Mouse (Mus musculus): Measurements from ENCODE around the gene Carmil1.

Carmil1 gene

GRCm38 (mm10) chr13:24101157-24102130, 179.2 kb downstream of the Carmil1 start:
- DNase-seq = peak; percentile 39

GRCm38 (mm10) chr13:24100516-24101094, 180.0 kb downstream of the Carmil1 start:
- peak; percentile 52 for DNase-seq

- peak; percentile 27 for DNase-seq
Observed at GRCm38 (mm10) chr13:24096573-24096972, 184.0 kb downstream of the Carmil1 start.

- DNase-seq = no peak
Observed at GRCm38 (mm10) chr13:24094825-24095547, 185.6 kb downstream of the Carmil1 start.

GRCm38 (mm10) chr13:24093108-24093507, 187.5 kb downstream of the Carmil1 start:
- peak; percentile 59 for DNase-seq

- DNase-seq = peak; percentile 30
Observed at GRCm38 (mm10) chr13:24092073-24092472, 188.5 kb downstream of the Carmil1 start.

GRCm38 (mm10) chr13:24082153-24082552, 198.4 kb downstream of the Carmil1 start:
- DNase-seq = no peak

GRCm38 (mm10) chr13:24081698-24082097, 198.9 kb downstream of the Carmil1 start:
- DNase-seq = peak; percentile 45

GRCm38 (mm10) chr13:24072588-24072987, 208.0 kb downstream of the Carmil1 start:
- DNase-seq = peak; percentile 28

GRCm38 (mm10) chr13:24067553-24067952, 213.0 kb downstream of the Carmil1 start:
- no peak for DNase-seq

GRCm38 (mm10) chr13:24065536-24065935, 215.1 kb downstream of the Carmil1 start:
- DNase-seq = no peak

GRCm38 (mm10) chr13:24062770-24063169, 217.8 kb downstream of the Carmil1 start:
- no peak for DNase-seq

GRCm38 (mm10) chr13:24055072-24055869, 225.3 kb downstream of the Carmil1 start:
- DNase-seq = no peak

GRCm38 (mm10) chr13:24051496-24051895, 229.1 kb downstream of the Carmil1 start:
- DNase-seq = no peak

- DNase-seq = no peak
Observed at GRCm38 (mm10) chr13:24050330-24050729, 230.3 kb downstream of the Carmil1 start.

- peak; percentile 68 for DNase-seq
Observed at GRCm38 (mm10) chr13:24049267-24050034, 231.1 kb downstream of the Carmil1 start.

GRCm38 (mm10) chr13:24048611-24049010, 232.0 kb downstream of the Carmil1 start:
- DNase-seq = no peak

GRCm38 (mm10) chr13:24045271-24045670, 235.3 kb downstream of the Carmil1 start:
- DNase-seq = no peak

- DNase-seq = peak; percentile 27
Observed at GRCm38 (mm10) chr13:24040221-24040620, 240.4 kb downstream of the Carmil1 start.

- DNase-seq = peak; percentile 93
Observed at GRCm38 (mm10) chr13:24037502-24037901, 243.1 kb downstream of the Carmil1 start.

- no peak for DNase-seq
Observed at GRCm38 (mm10) chr13:24036150-24036549, 244.4 kb downstream of the Carmil1 start.
